Mouse (Mus musculus) megakaryocyte, embryonic 14.5 days (primary cell): ENCODE data around the gene Clip2.

Experiments
- FLI1 ChIP-seq: IDR thresholded peaks from 2 replicates; pipeline ENCODE4 v1.6.1; 2012; ENCODE audit warnings: low read length, inconsistent platforms, mixed read lengths
- GATA1 ChIP-seq: IDR thresholded peaks from 3 replicates; pipeline ENCODE4 v1.6.1; 2012; ENCODE audit warnings: mixed read lengths, low read length, inconsistent platforms, borderline replicate concordance

GRCm38 (mm10) chr5:134507307-134507706 is 44.9 kb downstream of the Clip2 start:
- TF ChIP-seq GATA1 (no peak), FLI1 (no peak)
